Mouse (Mus musculus): ENCODE measurements around the gene Ppp1r3d. TPM values are rescaled to one million over a fixed set of nuclear protein-coding genes. Genes with fewer than 3 reads are reported as not detected.

The Ppp1r3d gene
- polyA plus RNA-seq, 1 experiment: 0.73 TPM

- Histone ChIP-seq H3K9me3 (replicated peaks; ENCODE audit: control insufficient read depth, insufficient read depth, low read length, poor library complexity, severe bottlenecking) (no peaks in the 10 kb centered on the region), H3K36me3 (ENCODE audit: control insufficient read depth, insufficient read depth, low read length, poor library complexity, severe bottlenecking) (no peaks in the 10 kb centered on the region), H3K27ac (ENCODE audit: insufficient read depth, low read length) (no peak overlapping the region), H3K4me1 (ENCODE audit: control insufficient read depth, insufficient read depth, low read length) (no peaks in the 10 kb centered on the region), H3K27me3 (ENCODE audit: control insufficient read depth, insufficient read depth, low read length, poor library complexity, severe bottlenecking) (peaks cover 1% of the 10 kb centered on the region), H3K4me3 (ENCODE audit: low read depth, low read length) (peak overlapping the region; percentile 73), H3K9ac (ENCODE audit: low read depth, poor library complexity, severe bottlenecking) (peak overlapping the region; percentile 49)
- TF ChIP-seq POLR2A (IDR thresholded peaks at IDR 0.05; ENCODE audit: insufficient read depth, low read length) (no peak), EP300 (IDR thresholded peaks at IDR 0.05; ENCODE audit: insufficient read depth, low read depth, low read length) (no peak), CTCF (IDR thresholded peaks at IDR 0.05; ENCODE audit: low read depth, low read length) (no peak)
Observed at GRCm38 (mm10) chr2:178413481-178414260, 601 bp downstream of the Ppp1r3d start.

GRCm38 (mm10) chr2:178413081-178413480 lies 1.2 kb downstream of the Ppp1r3d start:
- peaks cover 1% of the 10 kb centered on the region for H3K27me3 ChIP-seq (ENCODE audit: control insufficient read depth, insufficient read depth, low read length, poor library complexity, severe bottlenecking)
- TF ChIP-seq EP300 (IDR thresholded peaks at IDR 0.05; ENCODE audit: insufficient read depth, low read depth, low read length) (no peak), POLR2A (IDR thresholded peaks at IDR 0.05; ENCODE audit: insufficient read depth, low read length) (no peak), CTCF (IDR thresholded peaks at IDR 0.05; ENCODE audit: low read depth, low read length) (no peak)
- H3K27ac ChIP-seq (ENCODE audit: insufficient read depth, low read length): no peak overlapping the region
- H3K4me3 ChIP-seq (ENCODE audit: low read depth, low read length): no peak overlapping the region
- H3K4me1 ChIP-seq (ENCODE audit: control insufficient read depth, insufficient read depth, low read length): no peaks in the 10 kb centered on the region
- no peaks in the 10 kb centered on the region for H3K36me3 ChIP-seq (ENCODE audit: control insufficient read depth, insufficient read depth, low read length, poor library complexity, severe bottlenecking)
- no peak overlapping the region for H3K9ac ChIP-seq (ENCODE audit: low read depth, poor library complexity, severe bottlenecking)
- no peaks in the 10 kb centered on the region for H3K9me3 ChIP-seq (replicated peaks; ENCODE audit: control insufficient read depth, insufficient read depth, low read length, poor library complexity, severe bottlenecking)

- Histone ChIP-seq H3K4me3 (ENCODE audit: low read depth, low read length) (no peak overlapping the region), H3K36me3 (ENCODE audit: control insufficient read depth, insufficient read depth, low read length, poor library complexity, severe bottlenecking) (no peaks in the 10 kb centered on the region), H3K4me1 (ENCODE audit: control insufficient read depth, insufficient read depth, low read length) (no peaks in the 10 kb centered on the region), H3K9me3 (replicated peaks; ENCODE audit: control insufficient read depth, insufficient read depth, low read length, poor library complexity, severe bottlenecking) (no peaks in the 10 kb centered on the region), H3K9ac (ENCODE audit: low read depth, poor library complexity, severe bottlenecking) (no peak overlapping the region), H3K27ac (ENCODE audit: insufficient read depth, low read length) (no peak overlapping the region), H3K27me3 (ENCODE audit: control insufficient read depth, insufficient read depth, low read length, poor library complexity, severe bottlenecking) (peaks cover 1% of the 10 kb centered on the region)
- no peak for TF ChIP-seq POLR2A (IDR thresholded peaks at IDR 0.05; ENCODE audit: insufficient read depth, low read length)
- no peak for TF ChIP-seq CTCF (IDR thresholded peaks at IDR 0.05; ENCODE audit: low read depth, low read length)
- no peak for TF ChIP-seq EP300 (IDR thresholded peaks at IDR 0.05; ENCODE audit: insufficient read depth, low read depth, low read length)
Observed at GRCm38 (mm10) chr2:178412598-178412997, 1.7 kb downstream of the Ppp1r3d start.

- H3K27me3 ChIP-seq (ENCODE audit: control insufficient read depth, insufficient read depth, low read length, poor library complexity, severe bottlenecking): peaks cover 1% of the 10 kb centered on the region; the same call in 1 of the 2 replicates
- H3K9ac ChIP-seq (ENCODE audit: low read depth, poor library complexity, severe bottlenecking): no peak overlapping the region
Observed at GRCm38 (mm10) chr2:178410286-178410685, 4.0 kb downstream of the Ppp1r3d start.

GRCm38 (mm10) chr2:178409024-178409423 lies 5.2 kb downstream of the Ppp1r3d start:
- Histone ChIP-seq H3K4me3 (ENCODE audit: low read depth, low read length) (no peak overlapping the region), H3K9me3 (replicated peaks; ENCODE audit: control insufficient read depth, insufficient read depth, low read length, poor library complexity, severe bottlenecking) (no peaks in the 10 kb centered on the region), H3K4me1 (ENCODE audit: control insufficient read depth, insufficient read depth, low read length) (no peaks in the 10 kb centered on the region), H3K27me3 (ENCODE audit: control insufficient read depth, insufficient read depth, low read length, poor library complexity, severe bottlenecking) (no peaks in the 10 kb centered on the region), H3K36me3 (ENCODE audit: control insufficient read depth, insufficient read depth, low read length, poor library complexity, severe bottlenecking) (no peaks in the 10 kb centered on the region), H3K27ac (ENCODE audit: insufficient read depth, low read length) (no peak overlapping the region), H3K9ac (ENCODE audit: low read depth, poor library complexity, severe bottlenecking) (no peak overlapping the region)
- TF ChIP-seq EP300 (IDR thresholded peaks at IDR 0.05; ENCODE audit: insufficient read depth, low read depth, low read length) (no peak), POLR2A (IDR thresholded peaks at IDR 0.05; ENCODE audit: insufficient read depth, low read length) (no peak), CTCF (IDR thresholded peaks at IDR 0.05; ENCODE audit: low read depth, low read length) (no peak)

More at GRCm38 (mm10) chr2:178410286-178410685, 4.0 kb downstream of the Ppp1r3d start:
- TF ChIP-seq EP300 (IDR thresholded peaks at IDR 0.05; ENCODE audit: insufficient read depth, low read depth, low read length): no peak
- TF ChIP-seq POLR2A (IDR thresholded peaks at IDR 0.05; ENCODE audit: insufficient read depth, low read length): no peak
- no peak for TF ChIP-seq CTCF (IDR thresholded peaks at IDR 0.05; ENCODE audit: low read depth, low read length)
- Histone ChIP-seq H3K9me3 (replicated peaks; ENCODE audit: control insufficient read depth, insufficient read depth, low read length, poor library complexity, severe bottlenecking) (no peaks in the 10 kb centered on the region), H3K4me1 (ENCODE audit: control insufficient read depth, insufficient read depth, low read length) (no peaks in the 10 kb centered on the region), H3K27ac (ENCODE audit: insufficient read depth, low read length) (no peak overlapping the region), H3K4me3 (ENCODE audit: low read depth, low read length) (no peak overlapping the region), H3K36me3 (ENCODE audit: control insufficient read depth, insufficient read depth, low read length, poor library complexity, severe bottlenecking) (no peaks in the 10 kb centered on the region)
